Mouse (Mus musculus): ENCODE results near the gene Pcgf6. TPM values are rescaled to one million over a fixed set of nuclear protein-coding genes. Genes with fewer than 3 reads are reported as not detected.

Pcgf6 gene
- total and polyA plus RNA-seq, 2 experiments from 2014 or later: 3.3 to 4.1 TPM

GRCm38 (mm10) chr19:47014159-47014446 lies 36.6 kb downstream of the Pcgf6 start:
- Histone ChIP-seq H3K36me3 (replicated peaks; ENCODE audit: control insufficient read depth, insufficient read depth, low read length) (no peaks in the 10 kb centered on the region), H3K9ac (replicated peaks; ENCODE audit: low read depth, low read length) (no peak overlapping the region), H3K4me3 (ENCODE audit: low read depth, low read length) (peak overlapping the region; percentile 37), H3K27ac (ENCODE audit: low read depth) (no peak overlapping the region), H3K4me2 (ENCODE audit: low read depth, low read length) (peak overlapping the region; percentile 53; the same call in 1 of the 2 replicates), H3K27me3 (ENCODE audit: control insufficient read depth, insufficient read depth, low read length) (peaks cover 74% of the 10 kb centered on the region), H3K9me3 (replicated peaks; ENCODE audit: control insufficient read depth, low read length) (no peaks in the 10 kb centered on the region), H3K4me1 (ENCODE audit: control insufficient read depth, insufficient read depth) (no peaks in the 10 kb centered on the region; the same call in 1 of the 2 replicates)
- no peak for TF ChIP-seq CTCF (IDR thresholded peaks at IDR 0.05; ENCODE audit: low read depth)
- no peak for ATAC-seq (ENCODE audit: insufficient read depth, low read depth)
- no peak for DNase-seq (ENCODE audit: low spot score)
- 1% methylated on average over 11 of the region's 11 CpGs for WGBS

- no peaks in the 10 kb centered on the region for H3K36me3 ChIP-seq (replicated peaks; ENCODE audit: control insufficient read depth, insufficient read depth, low read length)
- DNase-seq (ENCODE audit: low spot score) (no peak), ATAC-seq (ENCODE audit: insufficient read depth, low read depth) (no peak)
- H3K9me3 ChIP-seq (replicated peaks; ENCODE audit: control insufficient read depth, low read length): no peaks in the 10 kb centered on the region
- 18% methylated on average over 20 of the region's 20 CpGs for WGBS
- no peak overlapping the region for H3K4me2 ChIP-seq (ENCODE audit: low read depth, low read length)
- TF ChIP-seq EP300 (IDR thresholded peaks at IDR 0.05; ENCODE audit: low read depth) (no peak), CTCF (IDR thresholded peaks at IDR 0.05; ENCODE audit: low read depth) (no peak)
- no peak overlapping the region for H3K9ac ChIP-seq (replicated peaks; ENCODE audit: low read depth, low read length)
- no peak overlapping the region for H3K27ac ChIP-seq (ENCODE audit: low read depth)
- H3K4me3 ChIP-seq (ENCODE audit: low read depth, low read length): no peak overlapping the region
- H3K4me1 ChIP-seq (ENCODE audit: control insufficient read depth, insufficient read depth): no peaks in the 10 kb centered on the region; the same call in 1 of the 2 replicates
- H3K27me3 ChIP-seq (ENCODE audit: control insufficient read depth, insufficient read depth, low read length): peaks cover 69% of the 10 kb centered on the region
Observed at GRCm38 (mm10) chr19:47013340-47014158, 37.2 kb downstream of the Pcgf6 start.

- H3K27me3 ChIP-seq (ENCODE audit: control insufficient read depth, insufficient read depth, low read length): peaks cover 60% of the 10 kb centered on the region
- no peaks in the 10 kb centered on the region for H3K36me3 ChIP-seq (replicated peaks; ENCODE audit: control insufficient read depth, insufficient read depth, low read length)
- H3K4me3 ChIP-seq (ENCODE audit: low read depth, low read length): no peak overlapping the region
- no peak overlapping the region for H3K4me2 ChIP-seq (ENCODE audit: low read depth, low read length)
- ATAC-seq (ENCODE audit: insufficient read depth, low read depth): no peak
- 83% methylated on average over 15 of the region's 15 CpGs for WGBS
- H3K9ac ChIP-seq (replicated peaks; ENCODE audit: low read depth, low read length): no peak overlapping the region
- no peaks in the 10 kb centered on the region; the same call in 1 of the 2 replicates for H3K4me1 ChIP-seq (ENCODE audit: control insufficient read depth, insufficient read depth)
- H3K27ac ChIP-seq (ENCODE audit: low read depth): no peak overlapping the region
- no peak for DNase-seq (ENCODE audit: low spot score)
- no peaks in the 10 kb centered on the region for H3K9me3 ChIP-seq (replicated peaks; ENCODE audit: control insufficient read depth, low read length)
- TF ChIP-seq EP300 (IDR thresholded peaks at IDR 0.05; ENCODE audit: low read depth) (no peak), CTCF (IDR thresholded peaks at IDR 0.05; ENCODE audit: low read depth) (no peak)
Observed at GRCm38 (mm10) chr19:47012521-47013130, 38.1 kb downstream of the Pcgf6 start.

- Histone ChIP-seq H3K36me3 (replicated peaks; ENCODE audit: control insufficient read depth, insufficient read depth, low read length) (no peaks in the 10 kb centered on the region), H3K27ac (ENCODE audit: low read depth) (no peak overlapping the region), H3K4me2 (ENCODE audit: low read depth, low read length) (no peak overlapping the region), H3K27me3 (ENCODE audit: control insufficient read depth, insufficient read depth, low read length) (peaks cover 40% of the 10 kb centered on the region), H3K4me3 (ENCODE audit: low read depth, low read length) (no peak overlapping the region), H3K4me1 (ENCODE audit: control insufficient read depth, insufficient read depth) (no peaks in the 10 kb centered on the region), H3K9ac (replicated peaks; ENCODE audit: low read depth, low read length) (no peak overlapping the region), H3K9me3 (replicated peaks; ENCODE audit: control insufficient read depth, low read length) (no peaks in the 10 kb centered on the region)
- WGBS: 73% methylated on average over 5 of the region's 5 CpGs
- DNase-seq (ENCODE audit: low spot score): no peak
- ATAC-seq (ENCODE audit: insufficient read depth, low read depth): no peak
- no peak for TF ChIP-seq CTCF (IDR thresholded peaks at IDR 0.05; ENCODE audit: low read depth)
- no peak for TF ChIP-seq EP300 (IDR thresholded peaks at IDR 0.05; ENCODE audit: low read depth)
Observed at GRCm38 (mm10) chr19:47009943-47010342, 40.8 kb downstream of the Pcgf6 start.

GRCm38 (mm10) chr19:47009420-47009819 lies 41.3 kb downstream of the Pcgf6 start:
- Histone ChIP-seq H3K4me1 (ENCODE audit: control insufficient read depth, insufficient read depth) (no peaks in the 10 kb centered on the region), H3K9ac (replicated peaks; ENCODE audit: low read depth, low read length) (no peak overlapping the region), H3K27ac (ENCODE audit: low read depth) (no peak overlapping the region), H3K9me3 (replicated peaks; ENCODE audit: control insufficient read depth, low read length) (no peaks in the 10 kb centered on the region), H3K36me3 (replicated peaks; ENCODE audit: control insufficient read depth, insufficient read depth, low read length) (no peaks in the 10 kb centered on the region), H3K27me3 (ENCODE audit: control insufficient read depth, insufficient read depth, low read length) (peaks cover 35% of the 10 kb centered on the region), H3K4me3 (ENCODE audit: low read depth, low read length) (no peak overlapping the region), H3K4me2 (ENCODE audit: low read depth, low read length) (no peak overlapping the region)
- ATAC-seq (ENCODE audit: insufficient read depth, low read depth): no peak
- 68% methylated on average over 7 of the region's 7 CpGs for WGBS
- no peak for DNase-seq (ENCODE audit: low spot score)
- TF ChIP-seq CTCF (IDR thresholded peaks at IDR 0.05; ENCODE audit: low read depth): no peak
- no peak for TF ChIP-seq EP300 (IDR thresholded peaks at IDR 0.05; ENCODE audit: low read depth)

Data from heart, postnatal 0 days (tissue).